Mouse (Mus musculus): Measurements from ENCODE around the gene Ppm1l.

DNA sequence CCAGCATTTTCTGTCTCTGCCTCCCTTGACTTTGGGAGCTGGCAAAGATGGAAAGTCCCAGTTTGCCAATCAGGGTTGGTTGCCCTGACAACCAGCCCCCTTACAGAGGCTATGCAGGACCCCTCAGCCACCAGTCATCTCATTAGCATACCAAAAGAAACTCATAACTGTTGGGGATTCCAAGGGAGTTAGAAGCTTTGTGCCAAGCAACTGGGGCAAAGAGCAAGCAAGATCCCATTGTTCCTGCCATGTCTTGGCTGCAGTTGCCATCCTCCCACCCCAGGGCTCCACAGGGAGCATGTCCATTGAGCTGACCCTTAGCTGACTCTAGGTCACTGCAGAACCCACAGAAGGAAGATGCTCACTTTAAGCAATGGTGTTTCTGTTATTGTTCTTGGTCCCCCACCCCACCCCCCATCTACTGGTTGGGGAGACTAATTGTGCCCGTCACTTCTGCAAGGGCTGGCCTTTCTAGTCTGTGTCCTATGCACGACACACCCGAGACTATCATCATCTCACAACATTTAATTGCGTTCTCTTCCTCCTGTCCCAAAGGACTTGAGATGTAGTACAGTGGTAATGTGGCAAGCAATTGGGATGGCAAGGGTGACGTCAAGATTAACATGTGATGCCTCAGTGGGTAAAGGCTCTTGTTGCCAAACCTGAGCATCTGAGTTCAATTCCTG lies 89.7 kb downstream of the Ppm1l start:
- TF ChIP-seq CTCF (IDR thresholded peaks at IDR 0.05; ENCODE audit: borderline replicate concordance, extremely low read depth, insufficient read depth, insufficient read length) = no peak
- TF ChIP-seq POLR2A (IDR thresholded peaks at IDR 0.05; ENCODE audit: borderline replicate concordance, extremely low read depth, insufficient read depth, insufficient read length, poor library complexity, severe bottlenecking) = no peak

Measured in brain, embryonic 14.5 days (tissue).